Mouse (Mus musculus): ENCODE measurements at regions not wholly inside any gene's neighbourhood (a gene's known extent, or its start where the extent isn't known, plus 50 kb on each side); places are given as distances from the start of the nearest gene placed in this dataset.

- peak; percentile 74 to 78 for DNase-seq (ENCODE audit: low spot score in 2 of 2)
These were observed 61.2 kb downstream of the Pkdcc start for GRCm38 (mm10) chr17:83276000-83276891.

GRCm38 (mm10) chr17:83277117-83277947, 62.2 kb downstream of the Pkdcc start:
- DNase-seq (ENCODE audit: low spot score in 2 of 2) = peak; percentile 48 to 59

- DNase-seq (ENCODE audit: low spot score in 2 of 2) = no peak
These were observed 63.1 kb downstream of the Pkdcc start for GRCm38 (mm10) chr17:83277948-83278924.

GRCm38 (mm10) chr17:83283328-83283727, 67.4 kb upstream of the Eml4 start:
- DNase-seq (ENCODE audit: low spot score in 2 of 2) = no peak

- no peak for DNase-seq (ENCODE audit: low spot score in 2 of 2)
These were observed 63.2 kb upstream of the Eml4 start for GRCm38 (mm10) chr17:83287381-83288142.

GRCm38 (mm10) chr17:83288143-83288492, 62.6 kb upstream of the Eml4 start:
- DNase-seq (ENCODE audit: low spot score in 2 of 2) = no peak

- no peak for DNase-seq (ENCODE audit: low spot score in 2 of 2)
These were observed 55.0 kb upstream of the Eml4 start for GRCm38 (mm10) chr17:83295526-83296238.

GRCm38 (mm10) chr17:83297379-83298121, 53.2 kb upstream of the Eml4 start:
- no peak for DNase-seq (ENCODE audit: low spot score in 2 of 2)
